Mouse (Mus musculus): ENCODE data around the gene Rangrf. TPM values are rescaled to one million over a fixed set of nuclear protein-coding genes. Genes with fewer than 3 reads are reported as not detected.
"Not testable (repeated sequence)": the region's sequence is repeated elsewhere in the genome, so short reads cannot be mapped to it uniquely, and the experiment has no call there.

Rangrf gene
- total and polyA plus RNA-seq, 3 experiments = 80.7 to 145 (median 100) TPM

DNA sequence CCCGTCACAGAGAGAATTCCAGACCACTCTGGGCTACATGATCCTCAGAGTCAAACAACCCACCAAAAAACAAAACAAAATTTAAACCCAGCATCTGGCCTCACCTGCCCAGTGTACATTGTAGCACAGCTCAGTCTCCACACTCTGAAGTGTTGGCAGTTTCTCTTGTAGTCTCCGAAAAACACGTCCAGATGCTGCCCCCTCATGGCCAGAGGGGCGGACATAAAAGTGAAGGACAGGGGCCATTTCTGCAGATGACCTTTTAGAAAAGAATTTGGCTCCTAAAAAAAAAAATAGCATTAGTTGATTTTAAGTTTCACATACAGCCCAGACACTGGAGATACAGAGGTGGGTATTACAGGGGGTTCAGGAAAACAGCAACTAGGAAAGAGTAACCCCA, 28.6 kb upstream of the Rangrf start:
- Histone ChIP-seq H3K27ac (no peak overlapping the region), H3K4me1 (ENCODE audit: control insufficient read depth, insufficient read depth, low read length) (peaks cover 1% of the 10 kb centered on the region), H3K27me3 (ENCODE audit: control insufficient read depth, insufficient read depth, low read length) (no peaks in the 10 kb centered on the region), H3K79me2 (replicated peaks; ENCODE audit: control insufficient read depth, insufficient read depth, low read length) (no peaks in the 10 kb centered on the region), H3K9ac (ENCODE audit: low read depth, low read length) (no peak overlapping the region), H3K36me3 (ENCODE audit: control insufficient read depth, insufficient read depth, low read length) (no peaks in the 10 kb centered on the region), H3K4me3 (no peak overlapping the region)
- 40% methylated on average over 4 of the region's 4 CpGs for WGBS
- intact Hi-C loops (cut with DNase I) = no loop called here
- DNase-seq = peak in 1 of 2 experiments; percentile 40
- TF ChIP-seq CTCF (IDR thresholded peaks at IDR 0.05) = peak; percentile 60
- TF ChIP-seq EP300 (IDR thresholded peaks at IDR 0.05; ENCODE audit: insufficient read depth, low read depth, low read length) = no peak
- no peak for TF ChIP-seq POLR2A (IDR thresholded peaks at IDR 0.05; ENCODE audit: insufficient read depth, low read depth, low read length)

DNA sequence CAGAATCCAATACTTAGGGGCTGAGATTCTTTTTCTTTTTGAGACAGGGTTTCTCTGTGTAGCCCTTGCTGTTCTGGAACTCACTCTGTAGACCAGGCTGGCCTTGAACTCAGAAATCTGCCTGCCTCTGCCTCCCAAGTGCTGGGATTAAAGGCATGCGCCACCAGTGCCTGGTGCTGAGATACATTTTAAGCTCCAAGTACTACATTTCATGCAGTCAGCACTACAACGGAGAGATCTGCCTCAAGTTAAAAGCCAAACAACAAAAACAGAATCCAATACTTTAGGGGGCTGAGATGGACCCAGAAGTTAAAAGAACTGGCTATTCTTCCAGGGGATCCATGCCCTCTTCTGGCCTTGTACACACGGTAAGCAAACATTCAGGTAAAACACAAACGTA, 27.8 kb upstream of the Rangrf start:
- H3K27me3 ChIP-seq (ENCODE audit: control insufficient read depth, insufficient read depth, low read length); H3K4me1 ChIP-seq (ENCODE audit: control insufficient read depth, insufficient read depth, low read length); H3K4me3 ChIP-seq; H3K79me2 ChIP-seq (replicated peaks; ENCODE audit: control insufficient read depth, insufficient read depth, low read length); H3K9ac ChIP-seq (ENCODE audit: low read depth, low read length); H3K36me3 ChIP-seq (ENCODE audit: control insufficient read depth, insufficient read depth, low read length); DNase-seq; intact Hi-C loops (cut with DNase I); H3K27ac ChIP-seq: not testable (repeated sequence)
- WGBS = 94% methylated on average over 4 of the region's 4 CpGs

DNA sequence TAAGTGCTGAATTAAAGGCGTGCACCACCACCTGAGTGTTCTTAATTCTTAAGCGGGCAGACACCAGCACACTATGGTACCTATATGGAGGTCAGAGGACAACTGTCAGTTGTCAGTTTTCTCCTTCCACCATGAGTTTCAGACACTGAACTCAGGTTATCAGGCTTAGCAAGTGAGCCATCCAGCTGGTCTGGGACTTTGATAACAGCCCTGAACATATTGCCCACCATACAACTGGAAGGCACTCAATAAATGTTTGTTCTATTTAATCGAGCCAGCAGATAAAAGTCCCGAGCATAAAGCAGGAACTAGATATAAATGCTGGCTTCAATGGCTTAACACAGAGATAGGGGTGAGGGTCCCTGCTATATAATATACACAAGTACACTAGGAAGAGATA, 22.1 kb upstream of the Rangrf start:
- no peak for DNase-seq
- TF ChIP-seq EP300 (IDR thresholded peaks at IDR 0.05; ENCODE audit: insufficient read depth, low read depth, low read length) (no peak), POLR2A (IDR thresholded peaks at IDR 0.05; ENCODE audit: insufficient read depth, low read depth, low read length) (no peak), CTCF (IDR thresholded peaks at IDR 0.05) (no peak)
- Histone ChIP-seq H3K4me1 (ENCODE audit: control insufficient read depth, insufficient read depth, low read length) (no peaks in the 10 kb centered on the region), H3K27ac (no peak overlapping the region), H3K36me3 (ENCODE audit: control insufficient read depth, insufficient read depth, low read length) (no peaks in the 10 kb centered on the region), H3K4me3 (no peak overlapping the region), H3K9ac (ENCODE audit: low read depth, low read length) (no peak overlapping the region), H3K27me3 (ENCODE audit: control insufficient read depth, insufficient read depth, low read length) (no peaks in the 10 kb centered on the region), H3K79me2 (replicated peaks; ENCODE audit: control insufficient read depth, insufficient read depth, low read length) (no peaks in the 10 kb centered on the region)
- intact Hi-C loops (cut with DNase I) = no loop called here
- WGBS = 88% methylated on average over 4 of the region's 4 CpGs

DNA sequence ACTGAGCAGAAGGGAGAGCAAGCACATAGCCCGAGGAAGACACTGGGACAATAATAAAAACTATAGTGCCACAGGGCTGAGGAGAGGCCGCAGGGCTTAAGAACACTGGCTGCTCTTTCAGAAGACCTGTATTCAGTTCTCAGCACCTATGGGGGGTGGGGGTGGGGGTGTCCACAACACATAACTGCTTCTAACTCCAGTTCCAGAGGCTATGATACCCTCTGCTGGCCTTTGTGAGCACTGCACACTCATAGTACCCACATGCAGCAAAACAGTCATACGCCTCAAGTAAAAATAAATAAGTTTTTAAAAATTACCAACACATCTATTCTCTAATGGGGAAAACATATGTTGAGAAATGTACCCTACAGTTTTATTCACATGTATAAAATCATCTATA, 19.4 kb upstream of the Rangrf start:
- no peaks in the 10 kb centered on the region for H3K4me1 ChIP-seq (ENCODE audit: control insufficient read depth, insufficient read depth, low read length)
- DNase-seq = no peak
- 99% methylated on average over 3 of the region's 3 CpGs for WGBS
- intact Hi-C loops (cut with DNase I) = no loop called here
- no peak overlapping the region for H3K9ac ChIP-seq (ENCODE audit: low read depth, low read length)
- no peak overlapping the region for H3K27ac ChIP-seq
- TF ChIP-seq EP300 (IDR thresholded peaks at IDR 0.05; ENCODE audit: insufficient read depth, low read depth, low read length) (no peak), POLR2A (IDR thresholded peaks at IDR 0.05; ENCODE audit: insufficient read depth, low read depth, low read length) (no peak), CTCF (IDR thresholded peaks at IDR 0.05) (peak; percentile 53)
- H3K79me2 ChIP-seq (replicated peaks; ENCODE audit: control insufficient read depth, insufficient read depth, low read length) = no peaks in the 10 kb centered on the region
- H3K4me3 ChIP-seq = no peak overlapping the region
- no peaks in the 10 kb centered on the region for H3K27me3 ChIP-seq (ENCODE audit: control insufficient read depth, insufficient read depth, low read length)
- no peaks in the 10 kb centered on the region for H3K36me3 ChIP-seq (ENCODE audit: control insufficient read depth, insufficient read depth, low read length)

DNA sequence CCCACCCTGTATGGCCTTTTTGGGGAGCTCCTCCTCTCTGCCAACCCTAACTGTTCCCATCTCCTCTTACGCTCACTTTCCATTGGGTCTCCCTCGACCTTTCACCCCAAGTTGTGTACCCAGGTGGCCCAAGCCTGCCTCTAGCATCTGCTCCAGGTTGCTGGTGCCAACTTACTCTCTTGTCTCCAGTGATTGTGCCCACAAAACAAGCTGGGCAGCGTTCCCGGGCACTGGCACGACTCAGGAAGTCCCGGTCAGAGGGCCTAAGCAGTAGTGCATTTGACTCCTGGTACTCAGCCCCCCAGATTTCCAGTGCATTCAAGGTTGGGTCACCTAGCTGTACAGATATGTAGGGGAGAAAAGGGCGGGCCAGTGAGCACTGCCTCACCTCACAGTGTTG, 18.1 kb upstream of the Rangrf start:
- WGBS = 76% methylated on average over 7 of the region's 7 CpGs
- H3K79me2 ChIP-seq (replicated peaks; ENCODE audit: control insufficient read depth, insufficient read depth, low read length) = no peaks in the 10 kb centered on the region
- no peak overlapping the region for H3K27ac ChIP-seq
- H3K27me3 ChIP-seq (ENCODE audit: control insufficient read depth, insufficient read depth, low read length) = no peaks in the 10 kb centered on the region
- no peak overlapping the region for H3K4me3 ChIP-seq
- TF ChIP-seq POLR2A (IDR thresholded peaks at IDR 0.05; ENCODE audit: insufficient read depth, low read depth, low read length) = no peak
- no peak for TF ChIP-seq CTCF (IDR thresholded peaks at IDR 0.05)
- TF ChIP-seq EP300 (IDR thresholded peaks at IDR 0.05; ENCODE audit: insufficient read depth, low read depth, low read length) = no peak
- intact Hi-C loops (cut with DNase I) = no loop called here
- no peak for DNase-seq
- H3K9ac ChIP-seq (ENCODE audit: low read depth, low read length) = no peak overlapping the region
- H3K4me1 ChIP-seq (ENCODE audit: control insufficient read depth, insufficient read depth, low read length) = no peaks in the 10 kb centered on the region
- no peaks in the 10 kb centered on the region for H3K36me3 ChIP-seq (ENCODE audit: control insufficient read depth, insufficient read depth, low read length)

DNA sequence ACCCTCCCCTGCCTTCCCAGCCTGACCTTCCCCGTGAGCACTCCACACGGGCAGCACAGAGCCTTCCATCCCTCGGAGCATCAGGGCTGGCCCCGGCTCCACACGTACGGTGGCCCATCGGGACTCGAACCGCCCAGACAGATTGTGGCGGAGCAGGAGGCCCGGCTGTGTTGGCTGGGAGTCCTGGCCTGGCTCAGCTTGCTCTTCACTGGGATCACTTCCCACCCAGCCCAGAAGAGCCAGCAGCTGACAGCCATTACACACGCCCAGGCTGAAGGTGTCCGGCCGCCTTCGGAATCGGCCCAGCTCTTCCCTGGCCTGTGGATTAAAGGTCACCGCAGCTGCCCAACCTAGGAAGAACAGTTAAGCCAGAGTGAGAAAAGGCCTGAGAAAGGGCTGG, 13.4 kb upstream of the Rangrf start:
- no peak overlapping the region for H3K27ac ChIP-seq
- no peak overlapping the region for H3K4me3 ChIP-seq
- intact Hi-C loops (cut with DNase I) = no loop called here
- DNase-seq = no peak
- H3K9ac ChIP-seq (ENCODE audit: low read depth, low read length) = no peak overlapping the region
- peaks cover 1% of the 10 kb centered on the region; the same call in 1 of the 2 replicates for H3K4me1 ChIP-seq (ENCODE audit: control insufficient read depth, insufficient read depth, low read length)
- no peaks in the 10 kb centered on the region for H3K79me2 ChIP-seq (replicated peaks; ENCODE audit: control insufficient read depth, insufficient read depth, low read length)
- no peaks in the 10 kb centered on the region for H3K36me3 ChIP-seq (ENCODE audit: control insufficient read depth, insufficient read depth, low read length)
- no peaks in the 10 kb centered on the region for H3K27me3 ChIP-seq (ENCODE audit: control insufficient read depth, insufficient read depth, low read length)
- TF ChIP-seq CTCF (IDR thresholded peaks at IDR 0.05) (no peak), EP300 (IDR thresholded peaks at IDR 0.05; ENCODE audit: insufficient read depth, low read depth, low read length) (no peak), POLR2A (IDR thresholded peaks at IDR 0.05; ENCODE audit: insufficient read depth, low read depth, low read length) (no peak)
- 78% methylated on average over 17 of the region's 17 CpGs for WGBS
